Comparison of ENCODE assay signal across 9 mouse cellular contexts in the genomic region with DNA sequence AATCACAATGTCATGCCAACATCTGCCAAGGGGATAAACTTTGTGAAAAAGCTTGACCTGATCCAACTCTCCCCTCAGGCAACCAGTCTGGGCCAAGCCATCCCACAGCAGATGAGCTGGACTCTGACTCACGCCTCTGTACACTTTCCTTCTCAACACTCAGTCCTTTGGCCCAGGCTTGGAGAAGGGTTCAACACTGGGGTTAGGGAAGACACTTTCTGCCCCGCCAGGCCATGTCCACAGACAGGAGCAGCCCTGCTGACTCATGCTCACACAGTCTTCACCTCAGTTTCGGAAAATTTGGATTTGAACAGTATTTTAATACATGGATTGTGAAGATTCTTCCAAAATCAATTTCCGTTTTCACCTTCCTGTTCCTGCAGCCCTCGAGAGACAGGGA. TPM values are rescaled to one million over a fixed set of nuclear protein-coding genes. Genes with fewer than 3 reads are reported as not detected.
DNase-seq lines count a peak whose midpoint lies in the region; ATAC-seq and TF ChIP-seq lines count a peak whose summit lies in the region.
"Had no signal": no experiment of that assay in that cellular context is flagged by ENCODE, and none has a peak within 500 bp of the region (broad histone marks: within the 10 kb centered on the region; RNA-seq: fewer than 3 reads in every experiment).

No protein-coding gene starts in this region.

- H3K9ac ChIP-seq in kidney, postnatal 0 days (ENCODE audit: low read depth, low read length): no peak overlapping the region
- peak overlapping the region; percentile 58; the same call in 1 of the 2 replicates for H3K9ac ChIP-seq in embryonic facial prominence, embryonic 13.5 days
- H3K9ac ChIP-seq in hindbrain, embryonic 11.5 days (ENCODE audit: low read depth, low read length): no peak overlapping the region
- peak overlapping the region; percentile 50; the same call in 1 of the 2 replicates for H3K9ac ChIP-seq in neural tube, embryonic 12.5 days

- no peaks in the 10 kb centered on the region for H3K4me1 ChIP-seq in kidney, postnatal 0 days (replicated peaks; ENCODE audit: insufficient read depth, low read length)
- peaks cover 14% of the 10 kb centered on the region for H3K4me1 ChIP-seq in embryonic facial prominence, embryonic 13.5 days
- H3K4me1 ChIP-seq in hindbrain, embryonic 11.5 days (replicated peaks; ENCODE audit: control insufficient read depth, insufficient read depth, low read length): peaks cover 7% of the 10 kb centered on the region
- peaks cover 34% of the 10 kb centered on the region for H3K4me1 ChIP-seq in neural tube, embryonic 12.5 days

- no peaks in the 10 kb centered on the region for H3K9me3 ChIP-seq in kidney, postnatal 0 days (replicated peaks; ENCODE audit: low read length)
- H3K9me3 ChIP-seq in embryonic facial prominence, embryonic 13.5 days: no peaks in the 10 kb centered on the region
- H3K9me3 ChIP-seq in hindbrain, embryonic 11.5 days (ENCODE audit: control insufficient read depth, low read length): no peaks in the 10 kb centered on the region
- H3K9me3 ChIP-seq in neural tube, embryonic 12.5 days: no peaks in the 10 kb centered on the region

- H3K4me2 ChIP-seq in kidney, postnatal 0 days (ENCODE audit: low read length): peak overlapping the region; percentile 37; the same call in 1 of the 2 replicates
- H3K4me2 ChIP-seq in embryonic facial prominence, embryonic 13.5 days: peak overlapping the region; percentile 59
- peak overlapping the region; percentile 53; the same call in 1 of the 2 replicates for H3K4me2 ChIP-seq in hindbrain, embryonic 11.5 days (replicated peaks; ENCODE audit: low read depth, low read length)
- peak overlapping the region; percentile 66 for H3K4me2 ChIP-seq in neural tube, embryonic 12.5 days (replicated peaks)

- H3K4me3 ChIP-seq in kidney, postnatal 0 days (replicated peaks; ENCODE audit: low read depth, low read length): no peak overlapping the region
- peak overlapping the region; percentile 29 for H3K4me3 ChIP-seq in embryonic facial prominence, embryonic 13.5 days
- peak overlapping the region; percentile 29; the same call in 1 of the 2 replicates for H3K4me3 ChIP-seq in hindbrain, embryonic 11.5 days (ENCODE audit: low read depth, low read length)
- peak overlapping the region; percentile 31 for H3K4me3 ChIP-seq in neural tube, embryonic 12.5 days

- H3K36me3 ChIP-seq in kidney, postnatal 0 days (ENCODE audit: insufficient read depth, low read length): no peaks in the 10 kb centered on the region
- H3K36me3 ChIP-seq in embryonic facial prominence, embryonic 13.5 days: no peaks in the 10 kb centered on the region
- H3K36me3 ChIP-seq in hindbrain, embryonic 11.5 days (ENCODE audit: control insufficient read depth, insufficient read depth, low read length): no peaks in the 10 kb centered on the region
- H3K36me3 ChIP-seq in neural tube, embryonic 12.5 days: no peaks in the 10 kb centered on the region

- 0 out of 2 replicates have a peak, but pooled peaks cover 9% of the 10 kb centered on the region for H3K27me3 ChIP-seq in kidney, postnatal 0 days (ENCODE audit: insufficient read depth, low read length)
- peaks cover 53% of the 10 kb centered on the region for H3K27me3 ChIP-seq in embryonic facial prominence, embryonic 13.5 days
- H3K27me3 ChIP-seq in hindbrain, embryonic 11.5 days (ENCODE audit: control insufficient read depth, insufficient read depth, low read length): 0 out of 2 replicates have a peak, but pooled peaks cover 4% of the 10 kb centered on the region
- H3K27me3 ChIP-seq in neural tube, embryonic 12.5 days (replicated peaks): 0 out of 2 replicates have a peak, but pooled peaks cover 4% of the 10 kb centered on the region

- DNase-seq in kidney, postnatal 0 days (ENCODE audit: low spot score): no peak
- no peak for DNase-seq in kidney, postnatal 10 days
- DNase-seq in hindbrain, embryonic 11.5 days (ENCODE audit: low spot score): peak; percentile 31
- DNase-seq in embryo, embryonic 10.5 days (ENCODE audit: low spot score): no peak
- DNase-seq in T-cell, adult 2 months (ENCODE audit: low spot score): no peak
- DNase-seq in right cerebral cortex, postnatal 14 days: no peak
- DNase-seq: thymus, postnatal 4 days had no signal

- no peak for ATAC-seq in kidney, postnatal 0 days (replicated peaks; ENCODE audit: low FRiP score, low read depth)
- no peak for ATAC-seq in embryonic facial prominence, embryonic 13.5 days (ENCODE audit: insufficient number of reproducible peaks, insufficient read depth, low FRiP score, low TSS enrichment, low read depth)
- no peak for ATAC-seq in hindbrain, embryonic 11.5 days (ENCODE audit: low FRiP score)
- ATAC-seq in neural tube, embryonic 12.5 days (ENCODE audit: low FRiP score, low read depth): no peak

- 41% methylated on average over 5 of the region's 5 CpGs for WGBS in kidney, postnatal 0 days
- 20% methylated on average over 5 of the region's 5 CpGs for WGBS in embryonic facial prominence, embryonic 13.5 days
- 27% methylated on average over 5 of the region's 5 CpGs for WGBS in hindbrain, embryonic 11.5 days
- 33% methylated on average over 5 of the region's 5 CpGs for WGBS in neural tube, embryonic 12.5 days

- no peak for TF ChIP-seq CTCF in kidney, postnatal 0 days (IDR thresholded peaks at IDR 0.05; ENCODE audit: low read depth)

- H3K27ac ChIP-seq in kidney, postnatal 0 days: no peak overlapping the region
- H3K27ac ChIP-seq in embryonic facial prominence, embryonic 13.5 days: no peak overlapping the region
- peak overlapping the region; percentile 72; the same call in 1 of the 2 replicates for H3K27ac ChIP-seq in hindbrain, embryonic 11.5 days (ENCODE audit: low read depth, low read length)
- peak overlapping the region; percentile 27; the same call in 1 of the 2 replicates for H3K27ac ChIP-seq in neural tube, embryonic 12.5 days

RNA-seq across cellular contexts. Expression of a gene that starts 0.4 kb away (rescaled TPM):
- polyA plus RNA-seq in kidney, postnatal 0 days (2015; fragmentation: Nextera tagmentation; extraction: Ambion mirVana): 0.50 and 1.3 TPM in 2 replicates
- 1.4 and 2.7 TPM in 2 replicates for polyA plus RNA-seq in embryonic facial prominence, embryonic 13.5 days (2015; fragmentation: Nextera tagmentation; extraction: Ambion mirVana)
- 14.4 and 16.4 TPM in 2 replicates for polyA plus RNA-seq in hindbrain, embryonic 11.5 days (2014; fragmentation: Nextera tagmentation; extraction: Ambion mirVana)
- polyA plus RNA-seq in neural tube, embryonic 12.5 days (2016; fragmentation: Nextera tagmentation; extraction: Ambion mirVana): 20.0 and 21.0 TPM in 2 replicates

Comparison
In these comparisons a context has a peak if more than half of its experiments do, and no peak if none do; other contexts are left out.
1. H3K27ac ChIP-seq: peak in hindbrain, embryonic 11.5 days (single experiment) and neural tube, embryonic 12.5 days (single experiment); none in kidney, postnatal 0 days (single experiment) and embryonic facial prominence, embryonic 13.5 days (single experiment).
2. H3K9ac ChIP-seq: peak in embryonic facial prominence, embryonic 13.5 days (single experiment) and neural tube, embryonic 12.5 days (single experiment); none in kidney, postnatal 0 days (single experiment) and hindbrain, embryonic 11.5 days (single experiment).
3. Peak in every context shown above with its lines, with median percentiles within 50 percentile points of each other: H3K4me2 ChIP-seq.